Mouse (Mus musculus) kidney, adult 2 months (tissue): ENCODE data around the gene Nfatc2.

Experiments used
- CTCF ChIP-seq: fragments of 200-500 bp; conservative IDR thresholded peaks from 2 replicates; pipeline ENCODE4 v1.5.1; 2011; ENCODE audit warnings: low read depth, mild to moderate bottlenecking, control low read depth, low read length, moderate library complexity, mixed read lengths; ENCODE audit not compliant: insufficient read depth, insufficient read length
- POLR2A ChIP-seq: fragments of 200-500 bp; IDR thresholded peaks from one replicate; pipeline ENCODE4 v1.6.1; 2011; ENCODE audit warnings: low read depth, low read length, control low read depth

DNA sequence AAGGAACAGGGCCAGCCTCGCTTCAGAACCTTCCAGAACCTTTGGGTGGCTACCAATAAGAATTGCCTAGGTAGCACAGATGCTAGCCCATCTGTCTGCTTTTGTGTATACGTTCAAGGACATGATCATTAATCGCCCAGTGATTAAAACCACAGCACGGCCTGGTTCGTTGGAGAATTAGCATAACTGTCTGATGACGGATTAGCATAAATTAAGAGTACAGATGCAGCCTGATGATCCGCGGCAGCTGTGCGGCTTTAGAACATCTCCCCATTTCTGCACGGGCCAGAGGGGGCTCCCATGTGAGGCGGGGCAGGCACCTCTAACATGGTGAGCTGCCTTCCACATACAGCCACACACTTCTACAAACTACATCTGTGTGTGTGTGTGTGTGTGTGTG, 40.7 kb upstream of the Nfatc2 start:
- TF ChIP-seq CTCF: no peak
- no peak for TF ChIP-seq POLR2A
